Mouse (Mus musculus) stomach, postnatal 0 days (tissue): ENCODE measurements around the gene Cuedc1.

ENCODE experiments used
- CTCF ChIP-seq: IDR thresholded peaks from 2 replicates; pipeline ENCODE4 v1.5.1; 2016; ENCODE audit warnings: antibody characterized with exemption, low read depth, mild to moderate bottlenecking, moderate library complexity
- EP300 ChIP-seq: optimal IDR thresholded peaks from 2 replicates; pipeline ENCODE3; 2016; ENCODE audit warnings: antibody characterized with exemption

- TF ChIP-seq EP300 (no peak), CTCF (no peak)
Measured at GRCm38 (mm10) chr11:88129281-88129680, 31.4 kb downstream of the Cuedc1 start.
